Mouse (Mus musculus): ENCODE results near the gene Spata32.

DNA sequence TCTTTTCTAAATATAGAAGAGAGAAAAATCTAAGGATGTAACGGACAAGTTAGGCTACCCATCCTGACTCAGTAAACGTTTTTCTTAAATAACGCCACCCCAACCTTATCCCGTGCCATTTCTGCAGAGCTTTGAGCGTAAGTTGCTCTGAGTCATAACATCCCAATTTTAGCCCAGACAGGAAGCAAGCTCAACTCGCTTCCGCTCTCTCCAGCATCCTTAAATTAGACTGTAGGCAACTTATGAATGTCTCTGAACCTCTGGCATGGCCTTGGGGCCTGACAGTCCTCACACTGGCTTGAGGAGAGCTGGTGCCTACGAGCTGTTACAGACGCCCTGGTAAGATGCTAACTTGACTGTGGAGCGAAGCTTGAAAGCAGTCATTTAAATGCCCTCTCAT lies 5.2 kb upstream of the Spata32 start:
- no peak for TF ChIP-seq POLR2A (IDR thresholded peaks at IDR 0.05; ENCODE audit: borderline replicate concordance, extremely low read depth, insufficient read depth, insufficient read length, poor library complexity, severe bottlenecking)
- TF ChIP-seq CTCF (IDR thresholded peaks at IDR 0.05; ENCODE audit: borderline replicate concordance, extremely low read depth, insufficient read depth, insufficient read length): no peak
